Mouse (Mus musculus) adrenal gland, postnatal 36 days (tissue): Measurements from ENCODE around the gene Foxb1. TPM values are rescaled to one million over a fixed set of nuclear protein-coding genes. Genes with fewer than 3 reads are reported as not detected.

Source experiments
- DNase-seq, 2 experiments: peaks; one replicate each; pipeline ENCODE4 v3.0.0; 2021; ENCODE audit warnings: mixed read lengths in 1 of 2
- long read RNA-seq, 2 experiments: library from polyadenylated mRNA; stranded (forward); transcript quantifications; one replicate each; pipeline ENCODE4 v2.0.0; 2021; ENCODE audit warnings: borderline sequencing depth in 2 of 2
- total RNA-seq, 2 experiments: library from RNA; stranded (reverse); gene quantifications; 2 replicates each; pipeline ENCODE4 v1.2.3; 2021

Foxb1 gene
- total RNA-seq = not detected
- long read RNA-seq, experiment 1 = 0 reads
- long read RNA-seq, experiment 2 = 0 reads

GRCm38 (mm10) chr9:69760371-69761301, at the start of gene Foxb1:
Gene Foxb1 (minus strand): TSS chr9:69760940.
- DNase-seq = no peak

- peak in 1 of 2 experiments; percentile 8 for DNase-seq
Measured at GRCm38 (mm10) chr9:69790562-69790961, 29.8 kb upstream of the Foxb1 start.

GRCm38 (mm10) chr9:69779996-69780395, 19.3 kb upstream of the Foxb1 start:
- DNase-seq = no peak

GRCm38 (mm10) chr9:69769949-69770585, 9.3 kb upstream of the Foxb1 start:
- no peak for DNase-seq

GRCm38 (mm10) chr9:69769091-69769948, 8.6 kb upstream of the Foxb1 start:
- DNase-seq = no peak

GRCm38 (mm10) chr9:69768136-69768875, 7.6 kb upstream of the Foxb1 start:
- DNase-seq = no peak

- DNase-seq = no peak
Measured at GRCm38 (mm10) chr9:69767421-69767820, 6.7 kb upstream of the Foxb1 start.

- no peak for DNase-seq
Measured at GRCm38 (mm10) chr9:69766936-69767335, 6.2 kb upstream of the Foxb1 start.

- no peak for DNase-seq
Measured at GRCm38 (mm10) chr9:69766301-69766700, 5.6 kb upstream of the Foxb1 start.

GRCm38 (mm10) chr9:69765483-69766050, 4.8 kb upstream of the Foxb1 start:
- DNase-seq = no peak

- DNase-seq = no peak
Measured at GRCm38 (mm10) chr9:69764586-69765482, 4.1 kb upstream of the Foxb1 start.

- DNase-seq = no peak
Measured at GRCm38 (mm10) chr9:69763681-69764585, 3.2 kb upstream of the Foxb1 start.

- no peak for DNase-seq
Measured at GRCm38 (mm10) chr9:69762703-69763102, 2.0 kb upstream of the Foxb1 start.

- DNase-seq = no peak
Measured at GRCm38 (mm10) chr9:69762221-69762620, 1.5 kb upstream of the Foxb1 start.

GRCm38 (mm10) chr9:69761569-69761968, 829 bp upstream of the Foxb1 start:
- no peak for DNase-seq

GRCm38 (mm10) chr9:69759721-69760221, 969 bp downstream of the Foxb1 start:
- DNase-seq = no peak

GRCm38 (mm10) chr9:69758946-69759615, 1.7 kb downstream of the Foxb1 start:
- DNase-seq = no peak

GRCm38 (mm10) chr9:69758506-69758905, 2.2 kb downstream of the Foxb1 start:
- DNase-seq = peak in 1 of 2 experiments; percentile 10
